Mouse (Mus musculus) embryonic facial prominence, embryonic 13.5 days (tissue): ENCODE data around the gene Adamts12. TPM values are rescaled to one million over a fixed set of nuclear protein-coding genes. Genes with fewer than 3 reads are reported as not detected.

Experiments
- ATAC-seq: fragments of 200-750 bp; cut with Nextera tagmentation; 2 replicates; pipeline ENCODE4 v1.8.0; 2017; ENCODE audit warnings: low read depth; ENCODE audit not compliant: insufficient number of reproducible peaks, insufficient read depth, low FRiP score, low TSS enrichment
- H3K27ac ChIP-seq: fragments of 300-500 bp; sonication (generic); 2 replicates; pipeline ENCODE4 v1.5.1; 2015; ENCODE audit warnings: moderate library complexity, mild to moderate bottlenecking, inconsistent platforms
- H3K27me3 ChIP-seq: fragments of 300-500 bp; sonication (generic); 2 replicates; pipeline ENCODE4 v1.6.1; 2015; ENCODE audit warnings: mild to moderate bottlenecking, inconsistent platforms
- H3K36me3 ChIP-seq: fragments of 300-500 bp; sonication (generic); 2 replicates; pipeline ENCODE4 v1.6.1; 2015; ENCODE audit warnings: mild to moderate bottlenecking, inconsistent platforms
- H3K4me1 ChIP-seq: fragments of 300-500 bp; sonication (generic); 2 replicates; pipeline ENCODE4 v1.6.1; 2015; ENCODE audit warnings: inconsistent platforms
- H3K4me2 ChIP-seq: fragments of 300-500 bp; sonication (generic); 2 replicates; pipeline ENCODE4 v1.6.1; 2015; ENCODE audit warnings: moderate library complexity, mild to moderate bottlenecking, inconsistent platforms
- H3K4me3 ChIP-seq: fragments of 300-500 bp; sonication (generic); 2 replicates; pipeline ENCODE4 v1.5.1; 2015; ENCODE audit warnings: mild to moderate bottlenecking, inconsistent platforms
- H3K9ac ChIP-seq: fragments of 300-500 bp; sonication (generic); 2 replicates; pipeline ENCODE4 v1.6.1; 2015; ENCODE audit warnings: mild to moderate bottlenecking, inconsistent platforms
- H3K9me3 ChIP-seq: fragments of 300-500 bp; sonication (generic); 2 replicates; pipeline ENCODE4 v1.6.1; 2016; ENCODE audit warnings: inconsistent platforms
- WGBS: fragments of 180-500 bp; shearing (Covaris S2); methylation state at CpG from one replicate; pipeline ENCODE4 v1.1.7; 2015; ENCODE audit warnings: mixed read lengths; 5-methylcytosine and 5-hydroxymethylcytosine counted together
- polyA plus RNA-seq: library from polyadenylated mRNA; unstranded; fragments of >200 nt; fragmentation: Nextera tagmentation; extraction: Ambion mirVana; gene quantifications from 2 replicates; pipeline ENCODE4 v1.2.1, GENCODE M21; 2015

Gene Adamts12
- polyA plus RNA-seq = 6.0 and 6.6 TPM in 2 replicates

- Histone ChIP-seq H3K9me3 (no peaks in the 10 kb centered on the region), H3K4me3 (peak within 1 kb of the TSS; percentile 43), H3K4me2 (peak within 1 kb of the TSS; percentile 60), H3K4me1 (peaks cover 47% of the 10 kb centered on the region), H3K27me3 (no peaks in the 10 kb centered on the region), H3K9ac (peak within 1 kb of the TSS; percentile 65), H3K27ac (peak within 1 kb of the TSS; percentile 89), H3K36me3 (no peaks in the 10 kb centered on the region)
- WGBS = 2% methylated on average over 25 of the region's 25 CpGs
- peak; percentile 80 for ATAC-seq
Observed at GRCm38 (mm10) chr15:11064558-11065411, at the start of gene Adamts12. Gene Adamts12 (plus strand): TSS chr15:11064790.

- no peaks in the 10 kb centered on the region for H3K4me1 ChIP-seq
Observed at GRCm38 (mm10) chr15:11014931-11015330, 49.7 kb upstream of the Adamts12 start.

GRCm38 (mm10) chr15:11026801-11027561 lies 37.6 kb upstream of the Adamts12 start:
- no peak for ATAC-seq
- WGBS = 75% methylated on average over 4 of the region's 4 CpGs
- Histone ChIP-seq H3K4me1 (peaks cover 4% of the 10 kb centered on the region), H3K27me3 (no peaks in the 10 kb centered on the region), H3K4me3 (no peak overlapping the region), H3K9ac (no peak overlapping the region), H3K4me2 (no peak overlapping the region), H3K36me3 (no peaks in the 10 kb centered on the region), H3K9me3 (no peaks in the 10 kb centered on the region), H3K27ac (no peak overlapping the region)

More at GRCm38 (mm10) chr15:11014931-11015330, 49.7 kb upstream of the Adamts12 start:
- Histone ChIP-seq H3K36me3 (no peaks in the 10 kb centered on the region), H3K4me2 (no peak overlapping the region), H3K4me3 (no peak overlapping the region), H3K27ac (no peak overlapping the region), H3K9ac (no peak overlapping the region), H3K9me3 (no peaks in the 10 kb centered on the region), H3K27me3 (no peaks in the 10 kb centered on the region)
- no peak for ATAC-seq
- 34% methylated on average over 2 of the region's 2 CpGs for WGBS

GRCm38 (mm10) chr15:11030188-11030587 lies 34.4 kb upstream of the Adamts12 start:
- Histone ChIP-seq H3K4me2 (no peak overlapping the region), H3K27ac (no peak overlapping the region), H3K9me3 (no peaks in the 10 kb centered on the region), H3K4me3 (no peak overlapping the region), H3K9ac (no peak overlapping the region), H3K27me3 (peaks cover 23% of the 10 kb centered on the region), H3K4me1 (no peaks in the 10 kb centered on the region), H3K36me3 (no peaks in the 10 kb centered on the region)
- no peak for ATAC-seq
- 77% methylated on average over 3 of the region's 3 CpGs for WGBS

GRCm38 (mm10) chr15:11035947-11036474 lies 28.6 kb upstream of the Adamts12 start:
- Histone ChIP-seq H3K36me3 (no peaks in the 10 kb centered on the region), H3K9me3 (no peaks in the 10 kb centered on the region), H3K4me1 (peaks cover 29% of the 10 kb centered on the region), H3K4me2 (peak overlapping the region; percentile 74), H3K9ac (peak overlapping the region; percentile 44), H3K27ac (no peak overlapping the region), H3K27me3 (peaks cover 55% of the 10 kb centered on the region), H3K4me3 (peak overlapping the region; percentile 42)
- 5% methylated on average over 34 of the region's 34 CpGs for WGBS
- ATAC-seq = no peak

DNA sequence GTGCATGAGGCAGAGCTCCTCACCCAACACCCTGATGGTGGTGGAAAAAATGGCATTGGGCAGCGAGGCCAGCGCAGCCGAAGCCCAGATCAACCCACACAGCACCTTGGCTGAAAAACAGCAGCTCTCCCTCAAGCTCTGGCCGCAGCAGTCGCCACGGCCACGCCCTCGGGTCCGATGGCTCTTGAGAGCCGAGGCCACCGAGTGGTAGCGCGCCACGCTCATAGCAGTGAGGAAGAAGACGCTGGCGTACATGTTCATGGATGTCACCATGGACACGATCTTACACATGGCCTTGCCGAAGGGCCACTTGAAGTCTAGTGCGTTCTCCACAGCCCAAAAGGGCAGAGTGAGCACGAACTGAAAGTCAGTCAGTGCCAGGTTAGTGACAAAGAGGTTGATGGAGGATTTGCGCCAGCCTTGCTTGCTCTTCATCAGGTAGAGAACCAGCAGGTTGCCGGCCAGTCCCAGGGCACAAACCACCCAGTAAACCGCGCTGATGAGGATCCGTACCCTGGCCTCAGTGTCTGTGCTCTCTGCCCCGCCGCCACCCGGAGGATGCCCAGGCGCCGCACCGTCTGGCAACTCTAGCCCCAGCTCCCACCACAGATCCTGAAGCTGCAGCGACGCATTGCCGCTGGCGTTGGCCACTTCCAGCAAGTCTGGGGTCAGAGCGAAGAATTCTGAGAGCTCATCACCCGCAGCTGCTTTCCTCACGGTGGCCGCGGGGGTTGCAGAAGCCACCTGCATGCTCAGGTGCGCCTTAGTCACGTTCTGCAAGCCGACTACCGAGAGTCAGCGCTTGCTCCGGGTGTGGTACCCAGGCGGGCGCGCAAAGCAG lies 27.8 kb upstream of the Adamts12 start:
- Histone ChIP-seq H3K4me3 (peak overlapping the region; percentile 42), H3K9ac (peak overlapping the region; percentile 44; the same call in 1 of the 2 replicates), H3K4me2 (peak overlapping the region; percentile 74), H3K27ac (no peak overlapping the region), H3K27me3 (peaks cover 55% of the 10 kb centered on the region), H3K4me1 (peaks cover 29% of the 10 kb centered on the region), H3K9me3 (no peaks in the 10 kb centered on the region), H3K36me3 (no peaks in the 10 kb centered on the region)
- WGBS = 2% methylated on average over 49 of the region's 49 CpGs
- ATAC-seq = no peak

- H3K4me2 ChIP-seq = peak overlapping the region; percentile 74
- no peak overlapping the region for H3K27ac ChIP-seq
- 3% methylated on average over 8 of the region's 8 CpGs for WGBS
- H3K36me3 ChIP-seq = no peaks in the 10 kb centered on the region
- H3K9me3 ChIP-seq = no peaks in the 10 kb centered on the region
- no peak for ATAC-seq
- H3K4me3 ChIP-seq = peak overlapping the region; percentile 42
- peaks cover 29% of the 10 kb centered on the region for H3K4me1 ChIP-seq
- H3K27me3 ChIP-seq = peaks cover 55% of the 10 kb centered on the region
- H3K9ac ChIP-seq = peak overlapping the region; percentile 44; the same call in 1 of the 2 replicates
Observed at GRCm38 (mm10) chr15:11037376-11037695, 27.3 kb upstream of the Adamts12 start.

GRCm38 (mm10) chr15:11037711-11038110 lies 26.9 kb upstream of the Adamts12 start, which contains the start of gene Rxfp3:
Gene Rxfp3 (minus strand): TSS chr15:11037991.
- 3% methylated on average over 16 of the region's 16 CpGs for WGBS
- peaks cover 29% of the 10 kb centered on the region for H3K4me1 ChIP-seq
- peaks cover 55% of the 10 kb centered on the region for H3K27me3 ChIP-seq
- peak within 1 kb of the TSS; percentile 44; the same call in 1 of the 2 replicates for H3K9ac ChIP-seq
- H3K36me3 ChIP-seq = no peaks in the 10 kb centered on the region
- H3K4me2 ChIP-seq = peak within 1 kb of the TSS; percentile 74
- H3K9me3 ChIP-seq = no peaks in the 10 kb centered on the region
- peak within 1 kb of the TSS; percentile 42 for H3K4me3 ChIP-seq
- no peak for ATAC-seq
- no peak within 1 kb of the TSS for H3K27ac ChIP-seq

DNA sequence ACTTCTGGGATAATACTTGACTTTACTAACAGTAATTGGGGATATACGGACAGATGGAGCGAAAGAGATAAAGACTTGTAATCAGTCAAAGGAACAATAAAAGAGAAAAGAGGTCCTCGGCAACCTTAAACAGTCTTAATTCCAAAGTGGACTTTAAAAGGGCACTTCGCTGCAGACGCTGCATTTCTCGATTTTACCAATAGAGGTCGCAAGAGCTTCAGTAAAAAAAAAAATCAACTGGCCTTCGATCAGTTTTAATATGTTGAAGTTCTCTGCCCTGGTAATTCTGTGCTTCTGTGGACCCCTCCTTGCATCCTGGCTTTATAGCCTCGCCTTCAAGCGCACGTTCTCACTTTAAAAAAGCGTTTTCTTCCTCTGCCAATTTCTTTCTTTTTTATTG lies 26.1 kb upstream of the Adamts12 start:
- no peak for ATAC-seq
- peak overlapping the region; percentile 74 for H3K4me2 ChIP-seq
- no peaks in the 10 kb centered on the region for H3K9me3 ChIP-seq
- H3K27me3 ChIP-seq = peaks cover 49% of the 10 kb centered on the region
- no peak overlapping the region for H3K4me3 ChIP-seq
- peaks cover 29% of the 10 kb centered on the region for H3K4me1 ChIP-seq
- no peak overlapping the region for H3K9ac ChIP-seq
- no peak overlapping the region for H3K27ac ChIP-seq
- H3K36me3 ChIP-seq = no peaks in the 10 kb centered on the region
- 2% methylated on average over 12 of the region's 12 CpGs for WGBS

DNA sequence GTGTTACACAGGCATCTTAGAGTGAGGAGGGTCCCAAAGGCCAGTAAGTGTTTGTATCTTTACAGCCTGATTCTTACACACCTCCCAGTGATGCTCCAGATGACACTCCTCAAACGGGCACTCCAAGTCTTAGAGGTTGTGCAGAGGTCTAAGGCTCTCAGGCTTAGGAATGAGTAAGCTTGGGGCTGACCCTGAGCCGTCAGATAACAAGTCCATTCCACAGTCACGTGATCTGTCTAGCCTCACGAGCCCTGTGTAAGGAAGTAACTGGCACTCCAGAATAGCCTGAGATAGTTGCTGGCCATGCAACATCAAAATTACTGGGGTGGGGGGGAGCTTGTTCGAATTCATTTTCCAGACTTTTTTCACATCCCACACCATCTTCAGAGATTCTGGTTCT lies 24.5 kb upstream of the Adamts12 start:
- Histone ChIP-seq H3K4me1 (peaks cover 29% of the 10 kb centered on the region), H3K36me3 (no peaks in the 10 kb centered on the region), H3K4me3 (no peak overlapping the region), H3K9me3 (no peaks in the 10 kb centered on the region), H3K27me3 (peaks cover 33% of the 10 kb centered on the region), H3K4me2 (no peak overlapping the region), H3K9ac (0 out of 2 replicates have a peak overlapping the region, but pooled peaks have one; percentile 12), H3K27ac (no peak overlapping the region)
- no peak for ATAC-seq
- 64% methylated on average over 5 of the region's 5 CpGs for WGBS

GRCm38 (mm10) chr15:11041229-11041628 lies 23.4 kb upstream of the Adamts12 start:
- H3K9ac ChIP-seq = no peak overlapping the region
- WGBS = 88% methylated on average over 2 of the region's 2 CpGs
- no peak for ATAC-seq
- H3K27me3 ChIP-seq = peaks cover 22% of the 10 kb centered on the region
- no peak overlapping the region for H3K27ac ChIP-seq
- peaks cover 22% of the 10 kb centered on the region for H3K4me1 ChIP-seq
- H3K9me3 ChIP-seq = no peaks in the 10 kb centered on the region
- H3K36me3 ChIP-seq = no peaks in the 10 kb centered on the region
- H3K4me2 ChIP-seq = no peak overlapping the region
- no peak overlapping the region for H3K4me3 ChIP-seq
